9 mouse cellular contexts compared by ENCODE assay signal in the genomic region with DNA sequence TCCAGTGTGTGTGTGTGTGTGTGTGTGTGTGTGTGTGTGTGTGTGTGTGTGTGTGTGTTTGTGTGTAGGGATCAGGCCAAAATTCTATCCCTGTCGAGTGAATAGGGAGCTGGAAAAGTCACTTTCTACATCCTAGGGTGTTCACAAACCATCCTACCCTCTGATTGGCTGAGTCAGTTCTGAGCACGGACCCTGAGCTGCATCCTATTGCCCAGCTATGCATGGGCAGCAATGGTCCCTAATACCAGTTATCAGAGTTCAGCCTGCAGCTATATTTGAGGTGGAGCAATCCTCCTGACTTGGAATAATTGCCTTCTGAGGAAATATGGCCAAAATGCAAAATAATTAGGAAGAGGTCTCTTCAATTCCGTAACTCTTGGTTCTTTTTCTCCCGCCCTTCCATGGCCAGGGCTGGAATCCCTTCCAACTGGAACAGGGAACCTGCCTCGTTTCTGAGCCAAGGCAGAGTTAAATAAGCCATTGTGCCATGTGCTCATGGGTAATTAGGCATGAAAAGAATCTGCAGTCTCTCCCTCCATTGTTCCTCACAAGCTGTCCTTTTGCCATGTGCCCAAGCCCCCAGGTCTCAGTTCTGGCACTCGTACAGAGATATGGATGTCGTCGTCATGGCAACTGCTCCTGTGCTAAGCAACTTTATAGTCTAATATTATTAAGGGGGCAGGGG.
DNase-seq lines count a peak whose midpoint lies in the region; ATAC-seq lines count a peak whose summit lies in the region.
"Had no signal": no experiment of that assay in that cellular context is flagged by ENCODE, and none has a peak within 500 bp of the region (broad histone marks: within the 10 kb centered on the region; RNA-seq: fewer than 3 reads in every experiment).

No protein-coding gene starts in this region.

- H3K4me3 ChIP-seq in hindbrain, embryonic 10.5 days, result peak overlapping the region; percentile 24
- H3K4me3 ChIP-seq in midbrain, embryonic 15.5 days, result no peak overlapping the region
- H3K4me3 ChIP-seq: liver, embryonic 13.5 days had no signal

- peak overlapping the region; percentile 29 for H3K4me2 ChIP-seq in midbrain, embryonic 15.5 days
- H3K4me2 ChIP-seq: liver, embryonic 13.5 days had no signal

- no peaks in the 10 kb centered on the region for H3K36me3 ChIP-seq in hindbrain, embryonic 10.5 days
- H3K36me3 ChIP-seq in midbrain, embryonic 15.5 days (replicated peaks), result no peaks in the 10 kb centered on the region
- H3K36me3 ChIP-seq: liver, embryonic 13.5 days had no signal

- H3K4me1 ChIP-seq in hindbrain, embryonic 10.5 days (replicated peaks), result peaks cover 29% of the 10 kb centered on the region
- peaks cover 16% of the 10 kb centered on the region for H3K4me1 ChIP-seq in midbrain, embryonic 15.5 days
- H3K4me1 ChIP-seq: liver, embryonic 13.5 days had no signal

- 38% methylated on average over 8 of the region's 8 CpGs for WGBS in hindbrain, embryonic 10.5 days
- WGBS in midbrain, embryonic 15.5 days, result 22% methylated on average over 8 of the region's 8 CpGs

- no peaks in the 10 kb centered on the region for H3K27me3 ChIP-seq in hindbrain, embryonic 10.5 days (ENCODE audit: insufficient read depth, poor library complexity, severe bottlenecking)
- no peaks in the 10 kb centered on the region for H3K27me3 ChIP-seq in midbrain, embryonic 15.5 days (replicated peaks)

- H3K9me3 ChIP-seq in hindbrain, embryonic 10.5 days, result no peaks in the 10 kb centered on the region
- H3K9me3 ChIP-seq in midbrain, embryonic 15.5 days, result no peaks in the 10 kb centered on the region
- H3K9me3 ChIP-seq: liver, embryonic 13.5 days had no signal

- peak; percentile 62 for DNase-seq in brain, adult 2 months (ENCODE audit: low read depth, low spot score)
- peak; percentile 81 for DNase-seq in embryo, embryonic 10 days (ENCODE audit: low spot score)
- peak; percentile 78 for DNase-seq in hindbrain, embryonic 10.5 days (ENCODE audit: low spot score)
- DNase-seq in thymus, adult 18-20 months, result no peak
- no peak for DNase-seq in kidney, postnatal 10 days
- DNase-seq in lung, postnatal 14 days, result no peak
- DNase-seq: kidney, postnatal 36 days; liver, embryonic 13.5 days had no signal

- peak; percentile 85 for ATAC-seq in midbrain, embryonic 15.5 days (replicated peaks)

- peak overlapping the region; percentile 85 for H3K27ac ChIP-seq in hindbrain, embryonic 10.5 days
- peak overlapping the region; percentile 51 for H3K27ac ChIP-seq in midbrain, embryonic 15.5 days
- H3K27ac ChIP-seq: liver, embryonic 13.5 days had no signal

- H3K9ac ChIP-seq in midbrain, embryonic 15.5 days, result no peak overlapping the region
- H3K9ac ChIP-seq: liver, embryonic 13.5 days had no signal

Comparison
In these comparisons a context has a peak if more than half of its experiments do, and no peak if none do; other contexts are left out.
1. DNase-seq: peak in brain, adult 2 months (single experiment), embryo, embryonic 10 days (single experiment) and hindbrain, embryonic 10.5 days (single experiment); none in thymus, adult 18-20 months (0 of 2), kidney, postnatal 10 days (single experiment) and lung, postnatal 14 days (single experiment).